Mouse (Mus musculus) gonadal fat pad, adult 2 months (tissue): Measurements from ENCODE around the gene Cd40lg. TPM values are rescaled to one million over a fixed set of nuclear protein-coding genes. Genes with fewer than 3 reads are reported as not detected.

Source experiments
- DNase-seq: peaks from one replicate; pipeline ENCODE4 v3.0.0-alpha.2; 2012; ENCODE audit warnings: low read depth
- polyA plus RNA-seq: library from polyadenylated mRNA; depleted of rRNA; stranded (reverse); fragments of >200 nt; gene quantifications from 2 replicates; pipeline ENCODE4 v1.2.3, GENCODE M21; 2012; rRNA removed

Gene Cd40lg
- polyA plus RNA-seq = not detected in 2 replicates

DNA sequence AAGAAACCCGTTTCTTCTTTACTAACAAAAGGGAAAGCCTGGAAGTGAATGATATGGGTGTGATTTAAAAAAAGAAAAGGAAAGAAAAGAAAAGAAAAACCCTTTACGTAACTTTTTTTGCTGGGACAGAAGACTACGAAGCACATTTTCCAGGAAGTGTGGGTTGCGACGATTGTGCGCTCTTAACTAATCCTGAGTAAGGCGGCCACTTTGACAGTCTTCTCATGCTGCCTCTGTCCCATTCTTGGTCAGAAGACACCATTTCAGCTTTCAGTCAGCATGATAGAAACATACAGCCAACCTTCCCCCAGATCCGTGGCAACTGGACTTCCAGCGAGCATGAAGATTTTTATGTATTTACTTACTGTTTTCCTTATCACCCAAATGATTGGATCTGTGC is at the start of gene Cd40lg:
Gene Cd40lg, plus strand, starts transcription at position 268 of the 400 bp plus-strand sequence.
- DNase-seq = no peak

DNA sequence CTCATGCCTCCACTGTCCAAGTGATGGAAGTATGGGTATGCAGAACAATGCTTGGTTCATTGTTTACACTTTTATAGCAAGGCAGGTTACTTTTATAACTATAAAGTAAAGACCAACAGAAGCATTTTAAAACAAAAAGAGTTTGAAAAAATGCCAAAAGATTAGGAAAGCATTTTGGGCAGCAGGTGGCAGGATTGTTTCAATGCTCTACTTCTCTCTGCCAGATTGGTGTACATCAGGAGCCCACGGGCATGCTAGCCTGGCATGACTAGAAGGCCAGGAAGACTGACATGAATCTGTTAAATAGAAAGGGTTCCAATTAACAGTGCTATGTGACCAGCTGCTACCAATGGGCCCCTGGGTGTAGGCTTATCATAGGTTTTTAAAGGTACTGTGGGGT is 45.4 kb upstream of the Cd40lg start:
- DNase-seq = no peak

- no peak for DNase-seq
Observed at GRCm38 (mm10) chrX:57171269-57171668, 40.7 kb upstream of the Cd40lg start.

- DNase-seq = no peak
Observed at GRCm38 (mm10) chrX:57177225-57177779, 34.6 kb upstream of the Cd40lg start.

- DNase-seq = no peak
Observed at GRCm38 (mm10) chrX:57182470-57182869, 29.5 kb upstream of the Cd40lg start.

DNA sequence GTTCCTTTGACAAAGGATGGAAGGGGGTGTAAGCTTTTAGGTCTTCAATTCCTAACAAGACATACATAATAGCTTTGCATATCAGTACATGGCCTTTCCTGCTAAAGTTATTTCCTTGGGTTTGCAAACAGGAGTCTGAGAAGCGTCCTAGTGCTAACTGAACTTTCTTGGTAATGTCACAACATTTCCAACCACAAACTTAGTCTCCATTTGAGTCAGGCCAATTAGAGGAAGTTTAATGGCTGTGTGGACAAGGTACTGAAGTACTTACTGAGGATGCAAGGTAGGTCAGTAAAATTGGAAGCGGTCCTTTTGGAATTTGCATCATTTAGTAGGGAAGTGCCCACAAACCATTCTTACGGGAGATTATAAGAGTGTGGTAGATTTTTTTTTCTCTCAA is 28.6 kb upstream of the Cd40lg start:
- DNase-seq = no peak

DNA sequence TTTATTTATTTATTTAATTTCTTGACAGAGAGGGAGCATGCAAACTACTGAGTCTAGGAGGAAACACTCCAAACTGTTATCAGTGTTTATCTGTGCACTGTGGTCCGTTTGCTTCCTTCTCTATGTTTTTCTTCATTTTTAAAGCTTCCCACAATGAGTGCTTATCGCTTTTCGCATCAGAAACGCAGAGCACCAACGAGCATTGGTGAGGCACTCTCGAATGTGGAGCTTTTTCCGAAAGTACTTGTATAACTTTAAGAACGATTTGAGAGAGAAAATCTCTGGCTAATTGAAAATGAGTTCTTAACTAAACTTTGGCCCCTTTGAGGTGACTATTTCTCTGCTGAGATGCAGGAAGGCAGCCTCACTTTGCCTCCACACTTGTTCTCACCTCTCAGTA is 24.6 kb upstream of the Cd40lg start:
- DNase-seq = no peak

- DNase-seq = no peak
Observed at GRCm38 (mm10) chrX:57189335-57189734, 22.6 kb upstream of the Cd40lg start.

GRCm38 (mm10) chrX:57196319-57196718 is 15.6 kb upstream of the Cd40lg start:
- DNase-seq = no peak

GRCm38 (mm10) chrX:57198036-57198435 is 13.9 kb upstream of the Cd40lg start:
- no peak for DNase-seq

DNA sequence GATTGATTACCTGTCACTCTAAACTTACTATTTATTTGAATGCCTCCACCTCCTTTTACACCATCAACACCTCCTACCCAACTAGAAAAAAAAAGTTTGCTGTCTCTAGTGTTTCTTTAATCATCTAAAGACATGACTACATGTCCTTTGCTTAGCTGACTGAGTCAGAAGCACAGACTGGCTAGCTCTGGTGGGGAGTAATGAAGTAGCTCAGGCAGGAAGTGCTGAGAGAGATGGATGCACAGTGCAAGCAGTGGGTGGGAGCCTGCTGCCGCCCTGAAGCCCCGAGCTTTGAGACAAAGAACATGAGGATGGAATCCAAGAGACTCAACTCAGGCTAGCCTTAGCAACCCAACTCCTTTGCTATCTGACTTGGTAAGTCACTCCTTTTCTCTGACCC is 11.5 kb upstream of the Cd40lg start:
- DNase-seq = no peak

- DNase-seq = no peak
Observed at GRCm38 (mm10) chrX:57210591-57210990, 1.4 kb upstream of the Cd40lg start.

DNA sequence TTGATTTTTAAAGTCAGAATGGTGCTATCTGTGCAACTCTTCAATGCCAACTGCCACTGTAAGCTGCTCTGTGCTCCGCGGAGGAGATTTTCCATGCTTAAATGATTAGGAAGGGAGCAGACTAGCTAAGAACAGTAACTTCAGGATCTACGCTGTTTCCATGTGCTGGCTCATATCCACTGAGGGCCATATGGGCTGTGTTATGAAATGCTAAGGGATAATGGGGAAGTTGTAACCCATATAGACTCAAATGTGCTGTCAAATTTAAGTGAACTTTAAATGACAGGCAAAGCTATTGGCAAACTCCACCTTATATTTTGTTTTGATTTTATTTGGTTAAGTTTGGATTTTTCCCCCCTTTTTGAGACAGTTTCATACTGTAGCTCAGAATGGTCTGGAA is 919 bp downstream of the Cd40lg start:
- no peak for DNase-seq

DNA sequence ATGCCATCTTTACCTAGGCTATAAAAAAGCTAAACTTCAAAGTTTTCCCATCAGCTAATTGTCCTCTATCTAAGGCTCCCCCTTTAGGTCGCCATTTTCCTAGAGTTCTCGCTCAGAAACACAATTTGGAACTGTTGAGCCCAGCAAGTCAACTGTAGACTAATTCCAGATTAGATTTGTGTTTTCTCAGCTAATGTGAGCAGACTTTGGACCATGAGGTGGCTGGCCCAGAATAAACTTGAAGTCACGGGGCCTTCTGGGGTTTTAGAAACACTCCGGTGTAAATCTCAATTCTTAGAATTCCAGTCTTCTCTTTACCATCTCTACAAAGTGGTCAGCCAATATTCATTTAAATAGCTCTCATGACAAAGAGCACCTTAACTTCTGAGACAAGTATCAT is 3.6 kb downstream of the Cd40lg start:
- DNase-seq = no peak

DNA sequence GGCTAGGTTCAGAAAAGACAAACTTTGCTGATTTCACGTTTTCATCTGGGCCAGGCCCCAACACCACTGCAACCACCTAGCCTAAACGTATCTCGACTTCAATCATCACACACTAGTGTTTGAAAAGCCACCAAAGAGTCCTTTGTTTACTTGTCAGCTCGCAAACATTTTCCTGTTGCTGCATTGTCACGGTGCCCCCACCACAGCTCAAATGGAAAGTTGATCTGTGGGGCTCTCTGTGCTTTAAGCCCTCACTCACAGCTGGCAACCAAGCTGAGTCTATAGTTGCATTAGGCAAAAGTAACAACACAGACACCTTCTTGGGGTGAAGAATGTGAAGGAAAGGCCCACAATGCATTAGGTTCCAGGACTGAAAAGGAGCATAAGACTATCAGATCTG is 4.3 kb downstream of the Cd40lg start:
- no peak for DNase-seq

DNA sequence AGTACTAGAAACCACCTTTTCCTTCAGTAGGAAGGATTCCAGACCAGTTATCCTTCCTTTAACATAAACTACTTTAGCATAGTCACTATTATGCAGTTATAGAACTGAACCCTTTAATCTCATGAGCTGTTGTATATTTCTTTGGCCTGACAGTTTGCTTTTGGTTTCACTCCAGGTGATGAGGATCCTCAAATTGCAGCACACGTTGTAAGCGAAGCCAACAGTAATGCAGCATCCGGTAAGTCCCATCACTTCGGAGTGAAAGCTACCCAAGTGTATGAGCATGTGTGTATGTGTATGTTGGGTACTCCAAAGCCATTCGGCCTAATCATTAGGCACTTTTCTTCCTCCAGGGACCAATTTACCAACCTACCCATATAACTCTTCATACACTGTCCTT is 7.6 kb downstream of the Cd40lg start:
- no peak for DNase-seq

DNA sequence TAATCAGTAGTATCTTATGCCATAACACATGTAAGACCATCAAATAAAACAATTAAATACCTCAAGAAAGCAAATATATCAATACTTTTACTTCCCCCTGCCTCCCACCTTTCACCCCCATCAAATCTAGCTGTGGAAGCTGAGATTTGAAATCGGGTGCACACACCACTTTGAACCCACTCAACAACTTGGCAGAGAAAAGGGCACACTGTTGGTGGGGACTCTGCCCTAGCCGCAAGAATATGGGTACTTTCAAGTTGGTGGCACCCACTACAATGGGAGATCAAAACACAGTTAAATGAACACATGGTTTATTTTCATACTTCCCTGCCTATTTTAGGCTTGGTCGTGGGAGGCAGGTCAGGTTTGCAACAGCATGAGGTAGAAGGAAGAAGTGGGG is 9.9 kb downstream of the Cd40lg start:
- no peak for DNase-seq

GRCm38 (mm10) chrX:57223301-57223700 is 11.4 kb downstream of the Cd40lg start:
- DNase-seq = no peak

- no peak for DNase-seq
Observed at GRCm38 (mm10) chrX:57228178-57228577, 16.2 kb downstream of the Cd40lg start.

GRCm38 (mm10) chrX:57233596-57233995 is 21.7 kb downstream of the Cd40lg start:
- DNase-seq = no peak

DNA sequence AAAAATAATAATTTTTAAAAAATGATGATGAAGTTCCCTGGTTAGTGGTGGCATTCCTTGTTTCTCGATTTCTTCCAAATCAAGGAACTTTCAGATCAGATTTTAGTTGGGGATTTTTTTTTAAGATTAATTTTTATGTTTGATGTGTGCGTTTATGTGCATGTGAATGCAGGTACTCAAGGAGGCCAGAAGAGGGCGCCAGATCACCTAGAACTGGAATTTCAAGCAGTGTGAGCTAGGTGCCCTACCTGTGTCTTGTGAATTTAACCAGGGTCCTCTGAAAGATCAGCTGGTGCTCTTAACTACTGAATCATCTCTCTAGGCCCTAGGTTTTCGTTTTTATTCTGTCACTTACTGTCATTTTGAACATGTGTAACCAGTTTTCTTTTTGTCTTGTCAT is 24.0 kb downstream of the Cd40lg start:
- DNase-seq = no peak

- no peak for DNase-seq
Observed at GRCm38 (mm10) chrX:57238572-57238971, 26.6 kb downstream of the Cd40lg start.

DNA sequence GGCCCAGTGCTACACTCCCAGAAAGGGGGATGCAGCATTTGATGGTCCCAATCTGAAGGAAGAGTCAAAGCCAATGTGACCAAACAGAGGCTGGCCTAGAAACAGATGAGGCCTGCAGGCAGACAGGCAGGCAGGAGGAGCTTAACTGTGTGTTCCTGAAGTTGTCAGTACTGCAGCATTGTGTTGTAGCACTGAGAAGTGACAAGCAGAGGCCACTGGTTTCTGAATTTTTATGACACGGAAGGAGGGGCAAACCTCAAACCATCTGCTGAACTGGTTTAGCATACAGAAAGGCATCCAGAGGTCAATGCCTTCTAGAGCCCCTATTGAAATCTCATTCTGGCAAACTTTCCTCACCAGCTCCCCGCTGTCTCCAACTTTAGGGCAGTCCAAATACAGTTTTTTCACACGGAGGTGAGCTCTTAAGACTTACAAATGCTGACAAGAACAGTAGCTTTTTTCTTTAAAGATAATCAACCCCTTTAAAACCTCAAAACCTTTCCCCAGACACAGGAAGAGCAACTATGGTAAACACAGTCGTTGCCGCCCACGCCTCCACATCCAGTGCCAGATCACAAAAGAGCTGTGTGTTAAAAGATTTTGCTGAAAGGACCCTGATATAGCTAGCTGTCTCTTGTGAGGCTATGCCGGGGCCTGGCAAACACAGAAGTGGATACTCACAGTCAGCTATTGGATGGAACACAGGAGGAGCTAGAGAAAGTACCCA is 41.5 kb downstream of the Cd40lg start:
- DNase-seq = no peak

DNA sequence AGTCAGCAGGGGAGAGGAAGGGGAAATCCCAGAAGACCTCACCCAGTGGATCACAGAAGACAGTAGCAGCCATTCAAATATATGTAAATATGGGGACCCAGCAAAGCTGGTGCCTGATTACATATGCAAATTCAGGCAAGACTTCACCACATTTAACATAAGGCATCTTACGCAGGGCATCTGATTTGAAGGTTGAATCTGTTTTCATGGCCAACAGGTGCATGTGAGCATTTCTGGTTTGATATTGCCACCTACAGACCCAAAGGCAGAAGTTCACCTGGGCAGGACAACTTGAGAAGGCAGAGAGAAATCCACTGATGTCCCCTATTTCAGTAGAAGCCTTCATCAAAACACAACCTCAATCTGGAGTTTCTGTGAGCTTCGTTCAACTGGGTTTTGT is 48.8 kb downstream of the Cd40lg start:
- no peak for DNase-seq
